In the genomic region with DNA sequence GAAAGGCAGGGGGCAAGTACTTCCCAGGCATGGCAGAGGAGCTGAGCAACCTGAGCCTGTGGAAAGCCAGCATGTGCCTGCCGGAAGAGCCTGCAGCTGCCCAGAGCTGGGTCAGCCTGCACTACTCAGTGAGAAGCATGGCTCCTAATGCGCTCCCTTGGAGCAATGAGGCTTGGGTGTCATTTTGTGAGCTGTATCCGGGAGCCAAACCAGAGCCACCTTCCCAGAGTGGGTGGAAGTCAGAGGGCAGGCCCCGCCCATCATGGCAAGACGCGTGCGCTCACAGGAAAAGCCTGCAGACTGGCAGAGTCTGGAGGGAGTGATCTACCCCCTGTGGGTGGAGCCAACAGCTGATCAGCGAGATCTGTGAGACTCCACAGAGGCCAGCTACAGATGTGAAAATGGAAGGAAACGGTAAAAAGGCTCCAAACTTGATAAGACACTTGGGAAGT, we compare ENCODE assay signal across 9 mouse cellular contexts.
A peak's percentile ranks its signal among the peaks of the same experiment; 100 is the strongest.
DNase-seq lines count a peak whose midpoint lies in the region; ATAC-seq and TF ChIP-seq lines count a peak whose summit lies in the region.
"Had no signal": no experiment of that assay in that cellular context is flagged by ENCODE, and none has a peak within 500 bp of the region (broad histone marks: within the 10 kb centered on the region; RNA-seq: fewer than 3 reads in every experiment).

No protein-coding gene starts in this region.

- H3K4me1 ChIP-seq in embryonic facial prominence, embryonic 10.5 days: peaks cover 8% of the 10 kb centered on the region
- no peaks in the 10 kb centered on the region for H3K4me1 ChIP-seq in heart, adult 2 months (ENCODE audit: control insufficient read depth, insufficient read depth, low read length)
- H3K4me1 ChIP-seq in lung, embryonic 14.5 days (ENCODE audit: insufficient read depth): no peaks in the 10 kb centered on the region
- H3K4me1 ChIP-seq in neural tube, embryonic 15.5 days: peaks cover 3% of the 10 kb centered on the region; the same call in 1 of the 2 replicates

- ATAC-seq in lung, embryonic 14.5 days (ENCODE audit: insufficient read depth): peak; percentile 99
- peak; percentile 89 for ATAC-seq in neural tube, embryonic 15.5 days (ENCODE audit: low FRiP score)

- peak overlapping the region; percentile 57 for H3K4me3 ChIP-seq in embryonic facial prominence, embryonic 10.5 days
- no peak overlapping the region for H3K4me3 ChIP-seq in heart, adult 2 months
- peak overlapping the region; percentile 34 for H3K4me3 ChIP-seq in lung, embryonic 14.5 days (ENCODE audit: low read depth, low read length)
- peak overlapping the region; percentile 36 for H3K4me3 ChIP-seq in neural tube, embryonic 15.5 days (replicated peaks)

- peak; percentile 40 to 43 for DNase-seq in B cell, adult 2 months
- DNase-seq in NIH3T3 (ENCODE audit: low read depth): peak; percentile 54
- DNase-seq in embryonic facial prominence, embryonic 10.5 days (ENCODE audit: low spot score): peak; percentile 85
- DNase-seq in heart, adult 2 months: peak; percentile 46 to 66
- peak; percentile 74 for DNase-seq in kidney, adult 11 months
- DNase-seq in lung, embryonic 14.5 days: peak; percentile 82
- DNase-seq in thymus, postnatal 36 days: peak; percentile 79 to 86

- no peaks in the 10 kb centered on the region for H3K79me2 ChIP-seq in heart, adult 2 months (replicated peaks; ENCODE audit: control insufficient read depth, insufficient read depth, low read length)

- TF ChIP-seq EP300 in heart, adult 2 months (IDR thresholded peaks at IDR 0.05; ENCODE audit: insufficient read depth, low read depth, low read length): no peak

- H3K9ac ChIP-seq in heart, adult 2 months (ENCODE audit: low read depth, low read length): no peak overlapping the region
- H3K9ac ChIP-seq in lung, embryonic 14.5 days: peak overlapping the region; percentile 25; the same call in 1 of the 2 replicates
- peak overlapping the region; percentile 32; the same call in 1 of the 2 replicates for H3K9ac ChIP-seq in neural tube, embryonic 15.5 days (replicated peaks)

- TF ChIP-seq POLR2A in heart, adult 2 months (IDR thresholded peaks at IDR 0.05; ENCODE audit: insufficient read depth, low read depth, low read length): no peak

- H3K4me2 ChIP-seq in lung, embryonic 14.5 days: peak overlapping the region; percentile 62
- peak overlapping the region; percentile 62 for H3K4me2 ChIP-seq in neural tube, embryonic 15.5 days

- H3K36me3 ChIP-seq in embryonic facial prominence, embryonic 10.5 days (replicated peaks): no peaks in the 10 kb centered on the region
- no peaks in the 10 kb centered on the region for H3K36me3 ChIP-seq in heart, adult 2 months (ENCODE audit: control insufficient read depth, insufficient read depth, low read length)
- no peaks in the 10 kb centered on the region for H3K36me3 ChIP-seq in lung, embryonic 14.5 days (ENCODE audit: insufficient read depth)
- no peaks in the 10 kb centered on the region for H3K36me3 ChIP-seq in neural tube, embryonic 15.5 days

- H3K9me3 ChIP-seq in embryonic facial prominence, embryonic 10.5 days: no peaks in the 10 kb centered on the region
- no peaks in the 10 kb centered on the region for H3K9me3 ChIP-seq in lung, embryonic 14.5 days (ENCODE audit: low read depth, low read length)
- H3K9me3 ChIP-seq in neural tube, embryonic 15.5 days (replicated peaks): no peaks in the 10 kb centered on the region

- intact Hi-C loops in heart, adult 2 months (cut with DNase I): loop anchor here (5.0 kb wide), 1 partner anchor 792 kb away; no protein-coding TSS in a partner anchor

- no peaks in the 10 kb centered on the region for H3K27me3 ChIP-seq in embryonic facial prominence, embryonic 10.5 days (replicated peaks; ENCODE audit: low read depth, poor library complexity, severe bottlenecking)
- no peaks in the 10 kb centered on the region for H3K27me3 ChIP-seq in heart, adult 2 months (ENCODE audit: control insufficient read depth, insufficient read depth, low read length)
- no peaks in the 10 kb centered on the region for H3K27me3 ChIP-seq in lung, embryonic 14.5 days (ENCODE audit: insufficient read depth, low read length)
- H3K27me3 ChIP-seq in neural tube, embryonic 15.5 days (replicated peaks): no peaks in the 10 kb centered on the region

- H3K27ac ChIP-seq in embryonic facial prominence, embryonic 10.5 days (replicated peaks): peak overlapping the region; percentile 79
- H3K27ac ChIP-seq in heart, adult 2 months: no peak overlapping the region
- no peak overlapping the region for H3K27ac ChIP-seq in lung, embryonic 14.5 days (ENCODE audit: low read depth)
- peak overlapping the region; percentile 58; the same call in 1 of the 2 replicates for H3K27ac ChIP-seq in neural tube, embryonic 15.5 days (replicated peaks)
- H3K27ac ChIP-seq: macrophage had no signal

- no peak for TF ChIP-seq CTCF in heart, adult 2 months (IDR thresholded peaks at IDR 0.05)
- no peak for TF ChIP-seq CTCF in lung, embryonic 14.5 days (IDR thresholded peaks at IDR 0.05; ENCODE audit: low read depth)

- 3% methylated on average over 9 of the region's 9 CpGs for WGBS in embryonic facial prominence, embryonic 10.5 days
- 4% methylated on average over 9 of the region's 9 CpGs for WGBS in heart, adult 2 months
- 2% methylated on average over 9 of the region's 9 CpGs for WGBS in lung, embryonic 14.5 days
- 2% methylated on average over 9 of the region's 9 CpGs for WGBS in neural tube, embryonic 15.5 days

Comparison
In these comparisons a context has a peak if more than half of its experiments do, and no peak if none do; other contexts are left out.
1. H3K27ac ChIP-seq: peak in embryonic facial prominence, embryonic 10.5 days (single experiment) and neural tube, embryonic 15.5 days (single experiment); none in heart, adult 2 months (single experiment) and lung, embryonic 14.5 days (single experiment).
2. Peak in every context shown above with its lines, with median percentiles within 50 percentile points of each other: DNase-seq.